Mouse (Mus musculus): ENCODE results near the gene Sept9.
A peak's percentile ranks its signal among the peaks of the same experiment; 100 is the strongest.

The Sept9 gene

GRCm38 (mm10) chr11:117295266-117295665 is 95.8 kb downstream of the Sept9 start:
- DNase-seq: no peak

GRCm38 (mm10) chr11:117296116-117296499 is 96.6 kb downstream of the Sept9 start:
- no peak for DNase-seq

- DNase-seq: no peak
Observed at GRCm38 (mm10) chr11:117296500-117297189, 97.2 kb downstream of the Sept9 start.

- no peak for DNase-seq
Observed at GRCm38 (mm10) chr11:117297190-117297829, 97.8 kb downstream of the Sept9 start.

GRCm38 (mm10) chr11:117299741-117300140 is 100.3 kb downstream of the Sept9 start:
- DNase-seq: no peak

GRCm38 (mm10) chr11:117300809-117301208 is 101.3 kb downstream of the Sept9 start:
- DNase-seq: no peak

- no peak for DNase-seq
Observed at GRCm38 (mm10) chr11:117301716-117302115, 102.3 kb downstream of the Sept9 start.

GRCm38 (mm10) chr11:117302371-117302770 is 102.9 kb downstream of the Sept9 start:
- DNase-seq: no peak

- no peak for DNase-seq
Observed at GRCm38 (mm10) chr11:117305509-117306188, 106.2 kb downstream of the Sept9 start.

GRCm38 (mm10) chr11:117306311-117307088 is 107.0 kb downstream of the Sept9 start:
- no peak for DNase-seq

GRCm38 (mm10) chr11:117307895-117308786 is 108.7 kb downstream of the Sept9 start:
- DNase-seq: no peak

- DNase-seq: no peak
Observed at GRCm38 (mm10) chr11:117309108-117309917, 109.9 kb downstream of the Sept9 start.

- no peak for DNase-seq
Observed at GRCm38 (mm10) chr11:117309918-117310287, 110.4 kb downstream of the Sept9 start.

GRCm38 (mm10) chr11:117310341-117311107 is 111.1 kb downstream of the Sept9 start:
- no peak for DNase-seq

GRCm38 (mm10) chr11:117311127-117311800 is 111.8 kb downstream of the Sept9 start:
- DNase-seq: peak; percentile 79

GRCm38 (mm10) chr11:117312028-117312901 is 112.8 kb downstream of the Sept9 start:
- peak; percentile 86 for DNase-seq

GRCm38 (mm10) chr11:117312936-117313335 is 113.5 kb downstream of the Sept9 start:
- peak; percentile 57 for DNase-seq

GRCm38 (mm10) chr11:117313446-117313845 is 114.0 kb downstream of the Sept9 start:
- no peak for DNase-seq

GRCm38 (mm10) chr11:117314026-117314425 is 114.6 kb downstream of the Sept9 start:
- DNase-seq: no peak

Data from lung, postnatal 14 days (tissue).